Mouse (Mus musculus): ENCODE measurements around the gene Sowaha.

GRCm38 (mm10) chr11:53525461-53525860 lies 45.4 kb upstream of the Sowaha start:
- TF ChIP-seq CTCF (IDR thresholded peaks at IDR 0.05; ENCODE audit: low read depth, low read length): no peak
- TF ChIP-seq POLR2A (IDR thresholded peaks at IDR 0.05; ENCODE audit: insufficient read depth, low read length): no peak
- TF ChIP-seq EP300 (IDR thresholded peaks at IDR 0.05; ENCODE audit: insufficient read depth, low read depth, low read length): peak; percentile 58; the same call in 1 of the 2 replicates
